Mouse (Mus musculus) A20 (cell line): Measurements from ENCODE around the gene Bsnd.

Source experiments
- DNase-seq: peaks from one replicate; pipeline ENCODE4 v3.0.0-alpha.2; 2011; ENCODE audit warnings: low read depth, low spot score

The Bsnd gene

DNA sequence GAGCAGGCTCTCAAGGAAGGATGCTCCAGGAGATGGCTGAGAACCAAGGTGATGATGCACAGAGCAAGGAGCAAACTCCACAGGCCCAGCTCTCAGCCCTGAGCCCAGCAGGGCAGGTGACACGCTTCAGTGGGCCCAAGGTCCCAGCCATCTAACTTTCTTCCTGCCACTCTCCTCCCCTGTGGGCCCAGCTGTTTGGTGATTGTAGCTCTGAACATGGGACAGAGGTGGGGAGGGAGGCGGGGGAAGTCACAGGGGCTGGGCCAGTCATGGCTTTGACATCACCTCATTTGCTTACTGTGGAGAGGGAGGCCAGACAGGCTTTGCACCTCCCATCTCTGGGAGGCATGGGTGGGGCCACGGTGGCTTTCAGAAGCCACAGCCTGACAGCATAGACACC is at the start of gene Bsnd:
Gene Bsnd, minus strand, starts transcription at position 168 of the 400 bp plus-strand sequence.
- peak; percentile 84 for DNase-seq

- DNase-seq, result no peak
Observed at GRCm38 (mm10) chr4:106541491-106541890, 49.4 kb upstream of the Bsnd start.

DNA sequence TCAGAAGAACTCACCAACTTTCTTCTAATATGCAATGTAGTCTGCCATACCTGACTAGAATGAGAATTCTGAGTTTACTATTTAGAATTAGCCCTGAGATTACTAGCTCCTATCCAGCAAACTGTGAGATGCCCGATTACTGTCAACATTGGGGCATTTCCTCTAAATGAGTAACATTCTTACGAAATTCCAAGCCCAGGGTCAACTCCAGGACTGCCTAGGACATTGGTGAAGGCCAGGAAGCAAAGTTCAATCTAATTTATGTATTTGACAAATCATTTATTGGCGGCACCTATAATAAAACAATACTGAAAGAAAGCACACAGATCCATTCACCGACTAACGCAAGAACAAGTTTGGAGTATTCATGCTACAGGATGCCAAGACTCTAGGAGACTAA is 47.7 kb upstream of the Bsnd start:
- no peak for DNase-seq

- DNase-seq, result no peak
Observed at GRCm38 (mm10) chr4:106534256-106534655, 42.2 kb upstream of the Bsnd start.

DNA sequence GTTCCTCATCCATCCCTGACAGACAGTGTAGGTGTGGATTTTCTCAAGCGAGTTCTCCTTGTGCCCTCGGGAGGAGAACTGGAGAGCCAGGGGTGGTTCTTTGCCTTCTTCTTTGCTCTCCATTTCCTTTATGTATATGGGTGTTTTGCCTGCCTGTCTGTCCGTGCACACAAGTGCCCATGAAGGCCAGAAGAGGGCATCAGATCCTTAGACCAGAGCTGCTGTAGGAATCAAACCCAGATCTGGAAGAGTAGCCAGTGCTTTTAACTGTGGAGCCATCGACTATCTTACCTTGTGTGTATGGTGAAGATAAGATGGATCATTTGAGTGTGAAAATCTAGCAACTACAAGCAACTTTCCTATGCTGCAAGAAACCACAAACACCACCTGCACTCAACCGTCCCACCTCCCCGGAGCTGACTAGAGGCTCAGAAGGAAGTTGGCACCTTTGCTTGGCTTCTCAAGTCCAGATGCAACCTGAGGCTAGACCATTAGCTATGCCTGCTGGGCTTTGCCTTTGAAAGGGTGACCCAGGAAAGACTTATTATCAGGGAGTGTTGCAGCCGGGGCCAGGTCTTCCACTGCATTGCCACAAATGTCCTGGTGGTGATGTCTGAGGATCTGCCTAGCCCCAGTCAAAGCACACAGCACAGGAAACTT is 41.5 kb upstream of the Bsnd start:
- peak; percentile 54 for DNase-seq

DNA sequence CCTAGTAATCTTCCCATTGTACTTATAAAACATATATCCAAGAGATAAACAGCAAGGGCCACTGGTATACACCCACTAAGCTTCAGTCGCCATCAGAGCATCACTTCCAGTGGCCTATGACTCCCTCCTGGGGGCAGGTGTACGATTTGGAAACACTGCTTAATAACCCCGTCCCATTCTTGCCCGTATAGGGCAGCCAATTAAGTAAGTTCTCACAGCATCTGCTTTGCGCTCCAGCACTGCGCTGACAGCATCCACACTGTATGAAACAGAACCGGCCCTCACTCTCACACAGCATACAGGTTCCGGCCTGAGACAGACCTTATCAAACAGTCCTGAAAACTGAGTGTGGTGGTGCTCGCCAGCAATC is 38.0 kb upstream of the Bsnd start:
- DNase-seq, result no peak

DNA sequence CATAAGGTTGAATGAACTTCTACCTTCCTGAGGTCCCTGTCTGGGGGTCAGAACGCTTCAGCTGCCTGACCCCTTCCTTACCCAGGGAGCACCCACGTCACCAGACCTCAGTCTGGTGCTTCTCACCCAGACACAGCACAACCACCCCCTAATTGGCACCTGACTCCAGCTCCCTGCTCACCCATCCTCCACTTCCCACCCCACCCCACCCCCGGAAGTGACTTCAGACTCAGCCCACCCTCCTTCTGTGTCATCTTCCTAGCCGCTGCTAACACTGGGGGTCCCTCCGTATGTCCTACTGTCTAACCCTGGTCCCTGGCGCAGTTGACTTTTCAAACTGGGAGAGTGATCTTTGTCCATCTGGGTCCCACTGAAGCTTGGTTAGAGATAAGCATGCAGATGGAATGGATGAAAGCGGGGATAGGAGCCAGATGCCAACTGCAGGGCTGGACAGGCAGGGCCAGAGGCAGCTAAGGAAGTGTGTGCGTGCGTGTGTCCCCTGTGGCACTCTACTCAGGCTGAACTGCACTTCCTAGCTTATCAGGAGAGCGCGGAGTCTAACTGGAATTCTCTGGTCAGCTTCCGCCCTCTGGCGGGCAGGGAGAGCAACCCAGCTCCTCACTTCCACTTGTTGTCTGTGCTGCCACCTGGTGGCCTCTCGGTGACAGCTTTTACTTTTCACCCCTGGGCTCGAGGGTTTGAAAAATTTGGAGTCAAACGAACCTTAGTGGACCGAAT is 37.5 kb upstream of the Bsnd start:
- DNase-seq, result peak; percentile 87

- peak; percentile 34 for DNase-seq
Observed at GRCm38 (mm10) chr4:106527856-106528547, 35.9 kb upstream of the Bsnd start.

- DNase-seq, result no peak
Observed at GRCm38 (mm10) chr4:106525001-106525400, 32.9 kb upstream of the Bsnd start.

DNA sequence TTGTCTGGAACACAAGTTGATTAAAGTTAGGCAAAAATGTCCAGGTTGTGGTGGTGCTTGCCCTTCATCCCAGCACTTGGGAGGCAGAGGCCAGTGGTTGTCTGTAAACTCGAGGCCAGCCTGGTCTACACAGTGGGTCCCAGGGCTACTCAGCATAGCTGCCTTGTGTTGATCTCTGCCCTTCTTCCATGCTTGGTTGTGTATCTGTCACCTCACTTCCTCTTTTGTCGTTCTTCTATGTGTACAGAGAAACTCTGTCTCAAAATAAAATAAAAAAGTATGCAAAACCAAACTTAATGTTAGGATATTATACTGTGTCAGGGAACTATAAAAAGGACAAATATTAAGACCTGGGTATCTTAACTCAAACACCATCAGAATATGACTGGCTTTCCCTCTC is 32.0 kb upstream of the Bsnd start:
- DNase-seq, result peak; percentile 69

DNA sequence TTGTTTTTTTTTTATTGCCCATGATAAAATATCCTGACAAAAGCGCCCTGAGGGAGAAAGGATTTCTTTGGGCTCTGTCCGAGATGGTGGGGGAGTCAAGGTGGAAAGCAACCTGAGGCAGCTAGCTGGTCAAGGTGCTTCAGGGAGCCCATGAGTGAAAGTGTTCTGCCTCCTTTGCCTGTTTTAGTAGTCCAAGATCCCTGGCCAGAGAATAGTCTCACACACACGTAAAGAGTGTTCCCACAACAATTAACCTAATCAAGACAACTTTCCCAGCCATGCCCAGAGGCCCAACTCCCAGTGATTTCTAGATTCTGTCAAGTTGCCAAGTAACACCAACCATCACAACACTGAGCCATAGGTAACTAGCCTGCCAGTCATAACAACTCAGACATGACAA is 30.5 kb upstream of the Bsnd start:
- DNase-seq, result no peak

DNA sequence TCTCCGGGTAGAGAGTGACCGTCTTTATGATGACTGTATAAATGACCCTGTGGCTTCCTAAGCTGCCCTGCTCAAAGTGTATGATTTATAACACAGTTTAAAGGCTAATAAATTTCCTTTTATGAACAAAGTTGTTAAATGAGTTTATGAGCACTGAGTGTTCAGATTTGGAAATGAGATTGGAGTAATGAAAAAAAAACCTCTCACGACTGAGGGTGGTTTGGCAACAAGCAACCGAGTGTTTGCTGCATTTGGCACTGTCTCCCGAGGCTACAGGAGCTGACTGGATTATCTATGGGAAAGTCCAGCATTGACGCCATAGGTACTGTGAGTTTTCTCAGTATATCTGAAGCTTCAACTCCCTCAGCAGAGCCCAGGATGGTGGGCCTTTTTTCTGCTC is 22.5 kb upstream of the Bsnd start:
- no peak for DNase-seq

GRCm38 (mm10) chr4:106509888-106510287 is 17.8 kb upstream of the Bsnd start:
- no peak for DNase-seq

DNA sequence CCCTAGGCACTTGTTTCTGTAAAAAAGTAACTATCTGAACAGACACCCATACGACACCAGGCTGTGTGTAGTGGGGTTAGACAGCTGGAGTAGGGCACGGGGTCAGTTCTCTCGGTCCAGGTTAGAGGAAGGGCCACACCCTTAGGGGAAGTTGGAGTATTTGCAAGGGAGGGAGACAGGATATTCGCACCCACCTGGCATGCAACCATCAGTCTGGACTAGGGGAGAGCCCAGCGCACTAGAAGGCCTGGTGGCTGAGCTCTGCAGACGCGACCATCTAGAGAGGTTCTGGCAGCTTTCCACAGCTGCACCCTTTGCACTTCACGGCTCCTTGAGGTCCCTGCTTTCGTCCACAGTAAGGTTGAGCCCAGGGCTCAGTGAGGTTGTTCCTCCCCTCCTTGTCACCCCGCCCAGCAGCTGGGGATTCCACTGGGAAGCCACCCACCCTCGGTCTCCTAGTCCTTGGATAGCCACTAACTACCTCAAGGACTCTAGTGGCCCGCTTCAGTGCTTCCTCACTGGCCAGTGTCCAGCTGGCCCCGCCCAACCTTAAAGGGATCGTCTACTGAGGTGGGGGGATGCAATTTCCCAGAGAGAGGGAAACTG is 13.5 kb upstream of the Bsnd start:
- no peak for DNase-seq

DNA sequence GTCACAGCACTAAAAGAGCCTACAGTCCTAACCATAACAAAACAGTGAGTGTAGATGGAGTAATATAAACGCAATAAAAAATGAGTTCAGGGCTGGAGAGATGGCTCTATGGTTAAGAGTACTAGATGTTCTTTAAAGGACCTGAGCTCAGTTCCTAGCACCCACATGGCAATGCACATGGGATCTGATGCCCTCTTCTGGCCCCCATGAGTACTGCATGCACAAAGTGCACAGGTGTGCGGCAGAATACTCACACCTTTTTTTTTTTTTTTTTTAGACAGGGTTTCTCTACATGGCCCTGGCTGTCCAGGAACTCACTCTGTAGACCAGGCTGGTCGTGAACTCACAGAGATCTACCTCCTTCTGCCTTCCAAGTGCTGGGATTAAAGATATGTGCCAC is 11.5 kb upstream of the Bsnd start:
- DNase-seq, result no peak

DNA sequence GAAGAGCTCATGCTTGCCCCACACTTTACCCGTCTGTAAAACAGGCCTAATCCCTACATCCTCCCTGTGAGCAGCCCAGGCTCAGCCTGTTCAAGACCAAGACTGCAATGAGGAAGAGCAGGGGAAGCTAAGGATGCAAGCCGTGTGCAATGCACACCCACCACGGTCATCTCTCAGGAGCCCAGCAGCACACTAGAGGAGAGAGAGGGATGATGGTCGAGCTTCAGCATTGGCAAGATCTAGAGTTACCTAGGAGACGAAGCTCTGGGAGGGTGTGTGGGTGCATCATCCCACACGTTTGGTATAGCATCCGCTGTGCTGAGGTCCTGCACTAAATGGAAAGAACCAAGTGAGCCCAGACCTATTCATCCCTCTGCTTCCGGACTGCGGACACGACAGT is 8.0 kb upstream of the Bsnd start:
- no peak for DNase-seq

GRCm38 (mm10) chr4:106498471-106498844 is 6.4 kb upstream of the Bsnd start:
- no peak for DNase-seq

DNA sequence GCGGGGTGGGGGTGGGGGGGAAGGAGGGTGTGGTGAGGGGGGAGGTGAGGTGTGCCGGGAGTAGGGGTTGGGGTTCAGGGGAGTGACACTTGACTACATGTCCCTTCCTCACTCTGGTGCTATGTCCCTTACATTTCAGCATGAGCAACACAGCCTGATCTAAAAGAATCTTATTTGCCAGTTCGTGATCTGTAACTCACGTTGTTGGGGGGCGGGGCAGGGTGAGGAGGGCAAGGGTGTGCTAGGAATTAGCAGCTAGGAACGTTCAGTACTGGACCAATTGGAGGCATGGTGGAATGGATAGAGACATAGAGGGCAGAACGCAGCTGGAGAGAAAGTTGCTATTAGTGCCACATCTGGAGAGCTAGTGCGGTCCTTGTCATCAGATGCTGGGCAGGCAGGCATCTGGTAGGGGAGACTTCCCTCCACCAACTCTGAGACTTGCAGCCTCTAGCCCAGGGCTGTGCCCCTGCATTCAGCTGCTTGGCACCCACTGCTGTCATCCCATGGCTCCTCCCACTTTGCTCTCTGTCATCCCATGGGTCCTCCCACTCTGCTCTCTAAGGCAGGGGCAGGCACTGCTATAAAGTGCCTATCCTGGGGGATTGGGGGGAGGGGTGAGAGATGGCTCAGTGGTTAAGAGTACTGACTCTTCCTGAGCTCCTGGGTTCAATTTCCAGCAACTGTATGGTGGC is 5.8 kb upstream of the Bsnd start:
- DNase-seq, result no peak

GRCm38 (mm10) chr4:106496833-106497232 is 4.8 kb upstream of the Bsnd start:
- DNase-seq, result no peak

DNA sequence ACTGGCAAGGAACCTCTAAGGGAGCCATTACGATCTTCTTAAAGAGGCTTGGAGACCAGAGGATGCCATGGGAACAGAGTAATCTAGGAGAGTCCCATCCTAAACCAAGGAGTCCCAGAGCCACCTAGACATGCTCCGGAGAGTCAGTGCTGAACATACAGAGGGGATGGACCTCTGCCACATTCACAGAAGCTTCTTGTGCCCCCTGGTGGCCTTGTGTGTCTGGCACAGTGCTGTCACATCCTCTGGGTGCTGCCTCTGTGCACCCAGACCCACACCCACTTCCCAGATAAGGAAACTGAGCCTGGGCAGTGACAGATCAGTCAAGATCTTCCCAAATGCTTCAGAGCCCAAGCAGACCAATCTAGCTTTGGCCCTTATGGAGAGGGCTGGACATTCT is 1.6 kb upstream of the Bsnd start:
- peak; percentile 66 for DNase-seq

DNA sequence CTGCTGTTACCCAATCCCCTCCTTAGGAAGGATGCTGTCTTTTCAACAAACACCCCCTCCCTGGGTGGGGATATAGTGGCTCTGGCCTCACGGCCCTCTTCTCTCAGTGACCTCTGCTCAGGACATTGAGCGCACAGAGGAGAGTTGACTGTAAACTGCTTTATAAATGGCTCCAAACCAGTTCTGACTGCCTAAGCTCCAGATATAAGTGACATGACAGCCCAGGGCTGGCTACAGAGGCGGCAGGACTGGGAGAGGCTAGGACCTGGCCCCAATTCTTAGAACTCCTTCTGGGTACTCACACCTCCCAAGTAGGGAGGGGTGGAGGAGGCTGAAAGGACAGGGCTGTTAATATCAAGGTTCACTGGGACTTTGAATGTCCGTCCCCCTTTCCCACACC is 1.5 kb downstream of the Bsnd start:
- DNase-seq, result no peak

GRCm38 (mm10) chr4:106483831-106484230 is 8.3 kb downstream of the Bsnd start:
- no peak for DNase-seq
